Mouse (Mus musculus) hindbrain, embryonic 15.5 days (tissue): ENCODE data around the gene Enc1. TPM values are rescaled to one million over a fixed set of nuclear protein-coding genes. Genes with fewer than 3 reads are reported as not detected.

Experiments
- ATAC-seq: fragments of 200-750 bp; cut with Nextera tagmentation; 2 replicates; pipeline ENCODE4 v1.8.0; 2017; ENCODE audit warnings: low read depth, moderate number of reproducible peaks, moderate TSS enrichment; ENCODE audit not compliant: low FRiP score
- H3K27ac ChIP-seq: fragments of 300-500 bp; sonication (generic); replicated peaks from 2 replicates; pipeline ENCODE4 v1.5.1; 2015; ENCODE audit warnings: mild to moderate bottlenecking, inconsistent platforms
- H3K27me3 ChIP-seq: fragments of 300-500 bp; sonication (generic); 2 replicates; pipeline ENCODE4 v1.6.1; 2015; ENCODE audit warnings: control low read depth, inconsistent platforms
- H3K36me3 ChIP-seq: fragments of 300-500 bp; sonication (generic); 2 replicates; pipeline ENCODE4 v1.6.1; 2015; ENCODE audit warnings: control low read depth, inconsistent platforms
- H3K4me1 ChIP-seq: fragments of 300-500 bp; sonication (generic); replicated peaks from 2 replicates; pipeline ENCODE4 v1.6.1; 2015; ENCODE audit warnings: control low read depth, inconsistent platforms
- H3K4me2 ChIP-seq: fragments of 300-500 bp; sonication (generic); 2 replicates; pipeline ENCODE4 v1.6.1; 2015; ENCODE audit warnings: moderate library complexity, mild to moderate bottlenecking, inconsistent platforms
- H3K4me3 ChIP-seq: fragments of 300-500 bp; sonication (generic); 2 replicates; pipeline ENCODE4 v1.5.1; 2015; ENCODE audit warnings: mild to moderate bottlenecking, inconsistent platforms
- H3K9ac ChIP-seq: fragments of 300-500 bp; sonication (generic); 2 replicates; pipeline ENCODE4 v1.6.1; 2015; ENCODE audit warnings: inconsistent platforms
- H3K9me3 ChIP-seq: fragments of 300-500 bp; sonication (generic); 2 replicates; pipeline ENCODE4 v1.6.1; 2016; ENCODE audit warnings: control low read depth, inconsistent platforms
- WGBS: fragments of 180-500 bp; shearing (Covaris S2); methylation state at CpG from one replicate; pipeline ENCODE4 v1.1.7; 2015; 5-methylcytosine and 5-hydroxymethylcytosine counted together
- polyA plus RNA-seq: library from polyadenylated mRNA; unstranded; fragments of >200 nt; fragmentation: Nextera tagmentation; extraction: Ambion mirVana; gene quantifications from 2 replicates; pipeline ENCODE4 v1.2.1, GENCODE M21; 2015

The Enc1 gene
- polyA plus RNA-seq, 1 experiment from 2014 or later, result 57.3 TPM

DNA sequence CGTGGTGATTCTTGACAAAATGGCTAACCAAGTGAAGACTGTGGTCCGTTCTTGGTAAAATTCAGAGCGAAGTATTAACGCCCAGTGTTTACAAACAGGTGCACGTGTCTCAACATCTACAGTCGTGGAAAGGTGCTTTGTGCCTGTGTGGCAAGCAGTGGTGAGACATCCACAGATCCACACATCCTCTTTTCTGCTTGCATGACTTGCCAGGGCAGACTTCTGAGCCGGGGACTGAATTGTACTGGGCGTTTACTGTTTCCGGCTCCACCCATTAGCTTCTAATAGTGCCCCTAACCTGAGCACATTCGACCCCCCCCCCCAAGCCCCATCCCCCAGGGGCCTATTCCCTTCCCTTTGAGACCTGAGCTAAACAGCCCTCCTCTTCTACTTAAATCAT lies 34.6 kb downstream of the Enc1 start:
- H3K36me3 ChIP-seq, result no peaks in the 10 kb centered on the region
- H3K4me3 ChIP-seq, result no peak overlapping the region
- no peak overlapping the region for H3K4me2 ChIP-seq
- H3K9me3 ChIP-seq, result no peaks in the 10 kb centered on the region
- H3K4me1 ChIP-seq, result peaks cover 11% of the 10 kb centered on the region
- 86% methylated on average over 10 of the region's 10 CpGs for WGBS
- ATAC-seq, result no peak
- no peak overlapping the region for H3K9ac ChIP-seq
- H3K27ac ChIP-seq, result no peak overlapping the region
- no peaks in the 10 kb centered on the region for H3K27me3 ChIP-seq

DNA sequence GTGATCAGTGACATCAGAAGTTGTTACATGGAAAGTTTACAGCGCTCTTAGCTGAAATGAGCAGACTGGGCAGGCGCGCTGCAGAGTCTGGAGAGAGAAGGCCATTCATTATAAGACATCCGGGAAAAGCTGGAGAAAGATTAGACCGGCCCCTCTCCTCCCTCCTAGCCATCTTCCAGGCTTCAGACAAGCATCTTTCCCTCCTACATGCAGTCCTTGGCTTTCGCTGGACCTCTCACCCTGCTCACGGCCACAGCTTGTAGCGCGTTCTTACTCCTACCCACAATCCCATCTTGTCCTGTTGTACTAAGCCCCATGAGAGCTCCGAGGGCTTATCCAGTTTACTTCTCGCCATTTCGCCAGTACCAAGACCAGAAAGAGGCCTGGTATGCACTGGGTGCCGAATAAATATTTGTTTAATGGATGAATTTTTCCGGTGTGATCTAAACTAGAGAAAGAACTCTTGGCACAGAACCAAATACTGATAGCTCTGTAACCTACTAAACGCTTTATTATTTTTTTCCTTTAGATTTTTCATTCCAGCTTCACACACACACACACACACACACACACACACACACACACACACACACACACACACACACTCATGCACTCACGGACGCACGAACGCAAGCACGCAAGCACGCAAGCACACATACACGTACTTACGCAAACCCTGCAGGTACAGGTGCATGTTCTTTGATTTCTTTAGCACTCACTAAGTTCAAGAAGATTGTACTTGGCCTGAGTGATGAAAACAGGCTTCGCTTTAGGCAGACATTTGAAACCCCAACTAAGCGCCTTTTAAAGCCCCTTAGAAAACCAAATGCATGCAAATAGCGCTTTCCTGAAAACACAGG lies 41.4 kb downstream of the Enc1 start:
- Histone ChIP-seq H3K9ac (no peak overlapping the region), H3K9me3 (no peaks in the 10 kb centered on the region), H3K4me1 (peaks cover 13% of the 10 kb centered on the region), H3K27ac (no peak overlapping the region), H3K36me3 (no peaks in the 10 kb centered on the region), H3K4me3 (peak overlapping the region; percentile 24), H3K4me2 (peak overlapping the region; percentile 52), H3K27me3 (0 out of 2 replicates have a peak, but pooled peaks cover 3% of the 10 kb centered on the region)
- 28% methylated on average over 26 of the region's 26 CpGs for WGBS
- no peak for ATAC-seq

DNA sequence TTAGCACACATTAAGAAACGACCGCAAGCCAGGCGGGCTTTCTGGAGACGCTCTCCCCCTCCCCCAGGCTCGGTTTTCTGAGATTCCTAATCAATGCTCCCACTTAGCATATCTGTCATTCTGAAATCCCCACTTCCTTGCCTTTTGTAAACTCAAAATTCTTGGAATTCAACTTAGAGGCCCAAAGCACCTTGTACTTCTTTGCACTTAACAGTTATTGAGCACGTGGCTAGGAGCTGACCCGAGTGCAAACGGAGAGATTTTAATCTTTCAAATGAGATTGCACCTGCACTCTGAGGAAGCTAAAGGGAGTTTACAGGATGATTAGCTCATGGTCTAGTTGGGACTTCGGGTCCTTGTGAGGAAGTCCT lies 42.0 kb downstream of the Enc1 start:
- ATAC-seq, result no peak
- Histone ChIP-seq H3K9me3 (no peaks in the 10 kb centered on the region), H3K4me3 (no peak overlapping the region), H3K4me1 (peaks cover 13% of the 10 kb centered on the region), H3K36me3 (no peaks in the 10 kb centered on the region), H3K9ac (no peak overlapping the region), H3K4me2 (peak overlapping the region; percentile 52), H3K27me3 (0 out of 2 replicates have a peak, but pooled peaks cover 3% of the 10 kb centered on the region), H3K27ac (no peak overlapping the region)
- WGBS, result 16% methylated on average over 9 of the region's 9 CpGs

DNA sequence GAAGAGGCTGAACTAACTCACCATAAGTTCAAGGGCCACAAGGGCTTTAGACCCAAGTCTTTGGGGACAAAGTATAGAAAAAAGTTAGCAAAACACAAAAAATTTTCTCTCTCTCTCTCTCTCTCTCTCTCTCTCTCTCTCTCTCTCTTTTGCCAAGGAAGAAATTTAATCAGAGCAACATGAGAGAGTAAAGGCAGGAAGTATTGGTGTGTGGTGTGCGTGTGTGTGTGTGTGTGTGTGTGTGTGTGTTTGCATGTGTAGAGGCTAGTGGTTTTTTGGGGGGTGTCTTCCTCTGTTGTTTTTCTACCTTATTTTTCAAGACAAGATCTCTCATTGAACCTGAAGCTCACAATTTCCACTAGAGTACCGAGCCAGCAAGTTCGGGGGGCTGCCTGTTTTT lies 46.1 kb downstream of the Enc1 start:
- Histone ChIP-seq H3K4me2 (no peak overlapping the region), H3K9me3 (no peaks in the 10 kb centered on the region), H3K4me1 (peaks cover 20% of the 10 kb centered on the region), H3K27ac (no peak overlapping the region), H3K36me3 (no peaks in the 10 kb centered on the region), H3K9ac (no peak overlapping the region), H3K4me3 (no peak overlapping the region), H3K27me3 (no peaks in the 10 kb centered on the region)
- WGBS, result 95% methylated on average over 3 of the region's 3 CpGs
- no peak for ATAC-seq

DNA sequence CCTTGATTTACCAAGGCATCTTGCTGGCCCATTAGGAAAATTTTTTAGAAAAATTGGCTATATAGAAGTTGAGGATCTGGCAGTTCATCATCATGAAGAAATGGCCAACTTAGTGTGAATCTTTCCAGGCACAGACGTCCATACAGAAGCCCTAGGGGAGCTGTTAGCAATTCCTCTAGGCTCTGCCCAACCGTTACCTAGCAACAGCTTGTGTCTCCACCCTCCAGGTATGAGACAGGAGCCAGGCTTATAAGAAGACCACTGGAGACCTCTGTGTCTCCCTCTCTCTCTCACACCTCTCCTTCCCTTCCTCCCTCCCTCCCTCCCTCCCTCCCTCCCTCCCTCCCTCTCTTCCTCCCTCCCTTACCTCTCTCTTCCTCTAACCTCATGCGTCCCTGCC lies 49.8 kb downstream of the Enc1 start:
- WGBS, result 19% methylated on average over 3 of the region's 3 CpGs
- Histone ChIP-seq H3K9ac (no peak overlapping the region), H3K4me3 (no peak overlapping the region), H3K9me3 (no peaks in the 10 kb centered on the region), H3K36me3 (no peaks in the 10 kb centered on the region), H3K4me1 (peaks cover 25% of the 10 kb centered on the region), H3K27me3 (no peaks in the 10 kb centered on the region), H3K27ac (no peak overlapping the region), H3K4me2 (no peak overlapping the region)
- 0 out of 2 replicates have a peak, but pooled peaks have one; percentile 43 for ATAC-seq

DNA sequence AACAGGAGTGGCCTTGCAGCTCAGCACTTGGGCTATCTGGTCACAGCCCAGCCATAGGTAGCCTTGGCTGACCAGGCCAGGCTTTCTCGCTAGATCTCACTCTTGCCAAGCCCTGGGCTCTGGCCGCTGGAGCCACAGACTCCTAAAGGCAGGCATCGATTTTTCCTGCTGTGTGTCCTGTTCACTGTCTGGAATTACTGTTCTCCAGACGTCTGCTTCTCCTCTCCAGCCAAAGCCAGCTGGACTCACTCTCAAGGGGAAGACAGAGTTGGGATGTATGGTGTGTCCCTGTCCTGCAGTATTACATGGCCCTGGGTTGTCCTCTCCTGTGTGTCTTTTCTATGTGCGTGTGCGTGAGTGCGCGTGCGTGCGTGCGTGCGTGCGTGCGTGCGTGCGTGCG lies 50.4 kb downstream of the Enc1 start:
- Histone ChIP-seq H3K9me3 (no peaks in the 10 kb centered on the region), H3K27me3 (no peaks in the 10 kb centered on the region), H3K36me3 (no peaks in the 10 kb centered on the region), H3K4me1 (peaks cover 26% of the 10 kb centered on the region), H3K4me3 (no peak overlapping the region), H3K9ac (no peak overlapping the region), H3K27ac (no peak overlapping the region), H3K4me2 (no peak overlapping the region)
- WGBS, result 79% methylated on average over 17 of the region's 17 CpGs
- ATAC-seq, result 0 out of 2 replicates have a peak, but pooled peaks have one; percentile 27

DNA sequence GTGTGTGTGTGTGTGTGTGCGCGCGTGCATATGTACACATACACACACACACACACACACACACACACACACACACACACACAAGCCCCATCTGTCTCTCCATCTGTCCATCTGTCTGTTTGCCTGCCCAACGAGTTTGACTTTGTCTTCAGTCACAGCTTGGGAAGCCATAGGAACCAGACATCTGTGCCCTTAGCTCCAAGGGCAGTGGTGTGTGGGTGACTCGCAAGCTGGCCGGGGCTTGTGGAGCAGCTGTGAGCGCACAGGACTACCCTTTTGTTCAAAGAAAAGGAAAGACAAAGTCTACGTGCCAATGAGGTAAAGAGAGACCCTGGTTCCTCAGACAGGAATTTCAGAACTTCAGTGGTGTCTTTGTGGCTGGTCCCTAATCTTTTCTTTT lies 51.1 kb downstream of the Enc1 start:
- ATAC-seq, result 0 out of 2 replicates have a peak, but pooled peaks have one; percentile 61
- Histone ChIP-seq H3K9ac (no peak overlapping the region), H3K4me3 (no peak overlapping the region), H3K27ac (0 out of 2 replicates have a peak overlapping the region, but pooled peaks have one; percentile 43), H3K4me2 (peak overlapping the region; percentile 40; the same call in 1 of the 2 replicates), H3K27me3 (no peaks in the 10 kb centered on the region), H3K36me3 (no peaks in the 10 kb centered on the region), H3K4me1 (peaks cover 26% of the 10 kb centered on the region), H3K9me3 (no peaks in the 10 kb centered on the region)
- 37% methylated on average over 8 of the region's 8 CpGs for WGBS

DNA sequence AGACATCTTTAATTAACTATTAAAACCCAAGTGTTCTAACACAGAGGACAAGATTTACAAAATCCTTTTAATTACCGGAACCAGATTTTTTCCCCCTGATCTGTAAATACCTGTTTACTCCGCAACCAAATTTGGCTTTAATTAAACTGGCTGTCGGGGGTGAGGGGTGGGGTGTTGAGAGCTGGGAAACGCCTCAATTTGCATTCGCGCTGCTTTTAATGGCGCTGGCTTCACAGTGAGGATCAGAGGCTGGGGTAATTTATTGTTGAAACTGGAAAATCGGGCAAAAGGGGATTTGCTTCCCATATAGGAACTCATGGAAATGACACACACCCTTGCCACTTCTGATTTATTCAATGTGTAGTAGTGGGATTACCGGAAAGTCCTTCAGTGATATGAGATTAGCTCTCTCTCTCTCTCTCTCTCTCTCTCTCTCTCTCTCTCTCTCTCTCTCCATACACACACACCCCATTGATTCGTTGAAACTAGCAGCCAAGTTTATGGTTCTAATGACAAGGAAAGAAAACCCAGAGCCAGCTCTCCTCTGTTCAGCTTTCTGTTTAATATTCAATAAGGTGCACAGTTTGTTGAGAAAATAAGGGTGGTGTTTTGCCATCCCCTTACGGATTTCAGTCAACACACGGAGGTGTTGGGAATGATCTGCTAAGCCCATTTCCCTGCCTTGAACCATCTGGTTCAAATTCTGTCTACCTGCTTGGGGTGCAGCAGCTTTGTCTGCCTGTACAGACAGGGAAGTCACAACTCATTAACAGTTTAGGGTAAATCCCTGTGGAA lies 51.7 kb downstream of the Enc1 start:
- no peaks in the 10 kb centered on the region for H3K36me3 ChIP-seq
- 13% methylated on average over 12 of the region's 12 CpGs for WGBS
- no peak overlapping the region for H3K9ac ChIP-seq
- peaks cover 26% of the 10 kb centered on the region for H3K4me1 ChIP-seq
- no peak overlapping the region for H3K4me3 ChIP-seq
- peak overlapping the region; percentile 40 for H3K4me2 ChIP-seq
- 0 out of 2 replicates have a peak overlapping the region, but pooled peaks have one; percentile 43 for H3K27ac ChIP-seq
- H3K27me3 ChIP-seq, result no peaks in the 10 kb centered on the region
- no peaks in the 10 kb centered on the region for H3K9me3 ChIP-seq
- no peak for ATAC-seq

DNA sequence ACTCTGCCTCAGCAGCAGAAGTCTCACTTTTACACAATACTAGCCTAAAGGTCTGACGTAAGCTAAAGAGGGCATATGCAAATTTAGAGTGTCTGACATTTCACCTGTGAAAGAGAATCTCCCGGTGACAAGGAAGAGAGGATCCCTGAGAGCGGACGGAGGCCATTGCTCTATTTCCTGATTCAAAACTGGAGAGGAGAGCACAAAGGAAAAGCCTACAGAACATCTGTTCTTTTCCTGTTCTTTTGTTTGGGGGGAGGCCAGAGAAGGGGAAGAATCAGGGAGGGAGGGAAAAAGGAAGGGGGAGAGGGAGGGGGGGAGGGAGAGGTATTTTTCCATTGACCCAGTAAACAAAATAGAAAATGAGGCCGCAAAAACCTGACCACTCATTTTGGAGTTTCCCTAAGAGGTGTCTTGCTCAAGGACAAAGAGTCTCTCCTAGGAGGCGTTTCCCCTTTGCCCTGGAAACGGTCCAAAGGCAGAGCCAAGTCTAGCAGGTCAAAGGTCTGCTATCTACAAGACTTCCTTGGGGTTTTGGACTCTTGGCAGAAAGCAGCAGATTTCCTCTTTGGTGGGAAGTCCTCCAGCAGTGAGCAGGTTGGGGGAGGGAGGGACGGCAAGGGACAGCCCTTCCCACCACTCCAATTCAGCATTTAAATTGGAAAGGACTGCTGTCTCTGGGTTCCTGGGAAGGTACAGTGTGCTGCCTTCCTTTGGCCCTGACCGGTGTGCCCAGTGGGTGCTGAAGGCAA lies 54.4 kb downstream of the Enc1 start:
- Histone ChIP-seq H3K4me1 (peaks cover 26% of the 10 kb centered on the region), H3K36me3 (no peaks in the 10 kb centered on the region), H3K4me2 (no peak overlapping the region), H3K4me3 (no peak overlapping the region), H3K9me3 (no peaks in the 10 kb centered on the region), H3K9ac (no peak overlapping the region), H3K27ac (no peak overlapping the region), H3K27me3 (no peaks in the 10 kb centered on the region)
- 37% methylated on average over 9 of the region's 9 CpGs for WGBS
- no peak for ATAC-seq

DNA sequence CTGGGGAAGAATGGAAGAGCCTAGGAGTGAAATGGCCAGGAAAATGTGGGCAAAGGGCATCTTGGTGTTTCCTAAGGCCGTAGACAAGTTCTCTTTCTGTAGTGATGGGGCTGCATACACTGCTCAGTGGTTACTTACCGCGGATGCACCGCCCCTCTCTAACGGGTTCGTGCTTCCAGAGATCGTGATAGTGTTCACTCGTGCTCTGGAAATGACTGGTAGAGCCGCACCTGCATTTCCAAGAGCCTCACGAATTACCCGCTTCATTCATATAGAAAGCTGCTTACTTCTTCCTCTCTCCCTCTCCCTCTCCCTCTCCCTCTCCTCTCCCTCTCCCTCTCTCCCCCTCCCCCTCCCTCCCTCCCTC lies 54.9 kb downstream of the Enc1 start:
- no peak overlapping the region for H3K4me3 ChIP-seq
- H3K27me3 ChIP-seq, result no peaks in the 10 kb centered on the region
- no peaks in the 10 kb centered on the region for H3K9me3 ChIP-seq
- H3K27ac ChIP-seq, result no peak overlapping the region
- ATAC-seq, result no peak
- 83% methylated on average over 11 of the region's 11 CpGs for WGBS
- peaks cover 23% of the 10 kb centered on the region for H3K4me1 ChIP-seq
- no peaks in the 10 kb centered on the region for H3K36me3 ChIP-seq
- no peak overlapping the region for H3K4me2 ChIP-seq
- no peak overlapping the region for H3K9ac ChIP-seq

DNA sequence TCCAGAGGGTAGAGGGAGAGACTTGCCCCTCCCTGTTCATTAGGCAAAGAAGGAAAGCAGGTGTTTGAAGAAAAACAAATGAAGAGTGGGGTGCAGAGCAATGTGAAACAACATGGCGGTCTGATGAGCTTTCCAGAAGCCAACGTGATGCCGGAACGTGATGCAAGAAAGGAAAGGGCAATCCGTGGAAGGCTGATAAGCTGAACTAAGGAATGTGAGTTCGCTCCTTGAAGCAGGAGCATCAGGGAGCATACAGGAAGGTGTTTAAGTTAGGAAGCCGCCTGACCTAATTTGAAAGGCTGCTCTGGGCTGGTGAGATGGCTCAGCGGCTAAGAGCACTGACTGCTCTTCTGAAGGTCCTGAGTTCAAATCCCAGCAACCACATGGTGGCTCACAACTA lies 55.4 kb downstream of the Enc1 start:
- Histone ChIP-seq H3K4me2 (no peak overlapping the region), H3K27me3 (no peaks in the 10 kb centered on the region), H3K4me3 (no peak overlapping the region), H3K9ac (no peak overlapping the region), H3K9me3 (no peaks in the 10 kb centered on the region), H3K36me3 (no peaks in the 10 kb centered on the region), H3K4me1 (peaks cover 19% of the 10 kb centered on the region), H3K27ac (no peak overlapping the region)
- 86% methylated on average over 8 of the region's 8 CpGs for WGBS
- ATAC-seq, result no peak

DNA sequence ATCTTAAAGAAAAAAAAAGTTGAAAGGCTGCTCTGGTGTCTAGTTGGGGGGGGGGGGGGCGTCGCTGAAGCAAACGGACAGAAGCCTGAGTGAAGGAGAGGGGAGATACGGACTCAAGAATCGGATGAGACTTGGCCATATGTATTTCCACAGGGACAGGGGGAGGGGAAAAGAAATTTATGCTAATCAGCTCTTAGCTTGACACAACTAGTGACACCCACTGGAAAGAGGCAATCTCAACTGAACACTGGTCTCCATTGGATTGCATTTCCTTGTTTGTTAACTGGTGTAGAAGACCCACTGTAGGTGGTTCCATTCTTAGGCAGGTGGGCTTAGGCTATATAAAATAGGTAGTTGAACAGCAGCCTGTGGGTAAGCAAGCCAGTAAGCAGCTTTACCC lies 55.9 kb downstream of the Enc1 start:
- H3K9ac ChIP-seq, result no peak overlapping the region
- no peaks in the 10 kb centered on the region for H3K36me3 ChIP-seq
- no peaks in the 10 kb centered on the region for H3K27me3 ChIP-seq
- no peak overlapping the region for H3K4me2 ChIP-seq
- 85% methylated on average over 2 of the region's 5 CpGs for WGBS
- H3K9me3 ChIP-seq, result no peaks in the 10 kb centered on the region
- H3K4me1 ChIP-seq, result peaks cover 15% of the 10 kb centered on the region
- no peak overlapping the region for H3K4me3 ChIP-seq
- ATAC-seq, result no peak
- no peak overlapping the region for H3K27ac ChIP-seq
